Mouse (Mus musculus) inflammation-experienced regulatory T-cells, adult 6 months (primary cell): ENCODE measurements around the gene Timm8a1. TPM values are rescaled to one million over a fixed set of nuclear protein-coding genes. Genes with fewer than 3 reads are reported as not detected.

Experiments used
- ATAC-seq: one replicate; pipeline ENCODE4 v1.8.0; 2017
- polyA plus RNA-seq, 3 experiments: library from polyadenylated mRNA; unstranded; fragments of 100-300 nt; shearing (Covaris generic); gene quantifications; one replicate each; pipeline ENCODE4 v1.2.1; 2017

The Timm8a1 gene
- polyA plus RNA-seq, 3 experiments from 2014 or later: 26.3 to 31.8 (median 30.4) TPM

- no peak for ATAC-seq
Measured at GRCm38 (mm10) chrX:134523772-134524171, 17.9 kb downstream of the Timm8a1 start.

DNA sequence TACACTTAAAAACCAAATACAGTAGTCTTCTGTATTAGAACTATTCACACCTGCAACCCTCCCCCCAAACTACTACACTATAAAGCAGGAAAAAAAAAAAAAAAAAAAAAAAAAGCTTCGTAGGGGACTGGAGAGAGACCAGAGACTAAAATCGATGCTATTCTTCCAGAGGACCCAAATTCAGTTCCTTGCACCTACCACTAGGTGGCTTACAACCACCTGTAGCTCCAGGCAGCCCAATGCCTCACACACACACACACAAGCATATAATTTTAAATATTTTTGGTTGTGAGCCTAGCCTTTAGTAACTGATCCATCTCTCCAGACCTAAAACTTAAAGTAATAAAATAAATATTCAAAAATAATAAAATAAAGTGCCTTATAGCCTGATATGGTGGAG, 32.2 kb downstream of the Timm8a1 start:
- ATAC-seq: peak; percentile 56

DNA sequence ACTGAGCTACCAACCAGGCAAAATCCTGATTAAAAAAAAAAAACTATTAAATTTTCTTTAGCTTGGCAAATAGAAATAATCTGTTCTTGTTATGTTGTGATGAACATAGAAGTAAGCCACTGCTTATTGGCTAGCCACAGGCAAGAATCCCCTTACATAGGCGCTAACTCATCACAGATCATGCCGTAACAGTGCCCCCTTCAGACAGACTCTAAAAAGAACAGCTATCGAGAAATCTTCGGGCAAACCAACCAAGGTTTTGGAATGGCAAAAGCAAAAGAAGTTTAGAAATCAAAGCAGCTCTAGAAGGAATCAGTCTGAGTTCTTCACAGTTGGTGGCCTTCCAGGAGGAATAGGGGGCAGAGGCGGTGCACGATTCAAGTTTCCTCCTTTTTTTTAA, 33.7 kb downstream of the Timm8a1 start:
- ATAC-seq: no peak

DNA sequence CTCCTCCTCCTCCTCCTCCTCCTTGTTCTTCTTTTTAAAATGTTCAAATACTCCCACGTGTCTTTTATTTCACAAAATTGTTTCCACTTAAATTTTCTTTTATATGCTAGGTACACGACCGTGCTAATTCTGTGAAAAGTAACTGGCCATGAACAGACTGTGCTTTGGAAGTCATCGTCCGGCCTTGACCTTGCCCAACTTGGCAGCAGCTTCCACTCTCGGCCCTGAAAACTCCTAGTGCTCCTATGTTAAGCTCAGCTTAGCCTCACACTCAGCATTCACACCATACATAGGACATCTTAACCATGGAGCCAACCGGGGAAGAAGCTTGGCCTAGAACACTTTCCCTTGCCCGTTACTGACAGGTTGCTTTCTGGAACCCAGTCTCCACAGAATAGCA, 41.0 kb downstream of the Timm8a1 start:
- no peak for ATAC-seq

Other genes starting within 250 kb of the Timm8a1 start
- gene Tmem35a, start 246.6 kb downstream of the Timm8a1 start, polyA plus RNA-seq: not detected
- 10 to 100 TPM in 1 of 3 experiments, 1 to 10 TPM in 2; 1.8 to 14.2 (median 2.6) TPM for gene Cenpi, start 233.8 kb downstream of the Timm8a1 start, polyA plus RNA-seq
- gene Drp2, start 137.3 kb downstream of the Timm8a1 start, polyA plus RNA-seq: under 1 TPM in 1 of 3 experiments, not detected in 2; 0.16 TPM
- gene Taf7l, start 65.4 kb downstream of the Timm8a1 start, polyA plus RNA-seq: not detected
- 1 to 10 TPM in 2 of 3 experiments, under 1 TPM in 1; 0.54 to 1.2 (median 1.1) TPM for gene Btk, start 41.7 kb upstream of the Timm8a1 start, polyA plus RNA-seq
- 100 to 1,000 TPM; 370 to 723 (median 685) TPM for gene Rpl36a, start 43.8 kb upstream of the Timm8a1 start, polyA plus RNA-seq
- gene Gla, start 59.3 kb upstream of the Timm8a1 start, polyA plus RNA-seq: 1 to 10 TPM; 3.1 to 5.2 (median 3.5) TPM
- gene Hnrnph2, start 59.3 kb upstream of the Timm8a1 start, polyA plus RNA-seq: 100 to 1,000 TPM in 1 of 3 experiments, 10 to 100 TPM in 2; 96.0 to 102 (median 98.8) TPM
- gene Armcx4, start 144.7 kb upstream of the Timm8a1 start, polyA plus RNA-seq: 1 to 10 TPM in 1 of 3 experiments, under 1 TPM in 2; 0.54 to 1.0 (median 0.62) TPM
- gene Armcx1, start 176.1 kb upstream of the Timm8a1 start, polyA plus RNA-seq: 1 to 10 TPM in 2 of 3 experiments, under 1 TPM in 1; 0.54 to 4.6 (median 1.4) TPM
- gene Armcx6, start 209.6 kb upstream of the Timm8a1 start, polyA plus RNA-seq: 1 to 10 TPM in 2 of 3 experiments, under 1 TPM in 1; 0.80 to 2.5 (median 1.7) TPM
- 10 to 100 TPM in 2 of 3 experiments, 1 to 10 TPM in 1; 9.8 to 15.9 (median 12.1) TPM for gene Armcx3, start 214.7 kb upstream of the Timm8a1 start, polyA plus RNA-seq